Mouse (Mus musculus): ENCODE data around the gene Gtf2f2. TPM values are rescaled to one million over a fixed set of nuclear protein-coding genes. Genes with fewer than 3 reads are reported as not detected.

Gene Gtf2f2
- polyA plus RNA-seq (2012; rRNA removed; ENCODE audit: low replicate concordance) = 1.4 and 2.2 TPM in 2 replicates

GRCm38 (mm10) chr14:76010102-76011061 is at the start of gene Gtf2f2:
Gene Gtf2f2 (minus strand): TSS chr14:76010865.

GRCm38 (mm10) chr14:75954766-75955165 is 55.9 kb downstream of the Gtf2f2 start, which contains the start of gene Kctd4:
Gene Kctd4 (plus strand): TSS chr14:75955009.

Other genes with a start within 250 kb of the Gtf2f2 start
- gene Slc25a30, start 223.8 kb downstream of the Gtf2f2 start, polyA plus RNA-seq (2012; rRNA removed; ENCODE audit: low replicate concordance) = 4.3 and 8.1 TPM in 2 replicates
- 1,381 and 2,738 TPM in 2 replicates for gene Tpt1, start 165.8 kb downstream of the Gtf2f2 start, polyA plus RNA-seq (2012; rRNA removed; ENCODE audit: low replicate concordance)
- gene Kctd4, start 55.9 kb downstream of the Gtf2f2 start, polyA plus RNA-seq (2012; rRNA removed; ENCODE audit: low replicate concordance) = 0.29 and 0.57 TPM in 2 replicates
- gene Gpalpp1, start 99.9 kb upstream of the Gtf2f2 start, polyA plus RNA-seq (2012; rRNA removed; ENCODE audit: low replicate concordance) = 2.6 and 6.2 TPM in 2 replicates
- 3.1 and 5.4 TPM in 2 replicates for gene Nufip1, start 100.0 kb upstream of the Gtf2f2 start, polyA plus RNA-seq (2012; rRNA removed; ENCODE audit: low replicate concordance)